8 mouse cellular contexts compared by ENCODE assay signal in genomic region chrX:42068201-42068874, GRCm38 (mm10). TPM values are rescaled to one million over a fixed set of nuclear protein-coding genes. Genes with fewer than 3 reads are reported as not detected.
DNase-seq lines count a peak whose midpoint lies in the region; ATAC-seq lines count a peak whose summit lies in the region.

No protein-coding gene starts in this region.

- peak; percentile 91 for ATAC-seq in intestine, embryonic 16.5 days

- no peaks in the 10 kb centered on the region for H3K27me3 ChIP-seq in intestine, embryonic 16.5 days (replicated peaks; ENCODE audit: control insufficient read depth, insufficient read depth, low read length)
- no peaks in the 10 kb centered on the region for H3K27me3 ChIP-seq in midbrain, embryonic 10.5 days (ENCODE audit: low read depth, poor library complexity, severe bottlenecking)

- intact Hi-C loops in left cerebral cortex, postnatal 36 days (cut with DNase I) = loop anchor here (1.0 to 5.0 kb wide), 2 partner anchors 82 to 156 kb away; no protein-coding TSS in a partner anchor

- H3K9ac ChIP-seq in intestine, embryonic 16.5 days (ENCODE audit: low read depth, low read length) = peak overlapping the region; percentile 67

- no peaks in the 10 kb centered on the region for H3K9me3 ChIP-seq in intestine, embryonic 16.5 days (ENCODE audit: control insufficient read depth, low read length)
- no peaks in the 10 kb centered on the region for H3K9me3 ChIP-seq in midbrain, embryonic 10.5 days (replicated peaks)

- 22% methylated on average over 30 of the region's 37 CpGs for WGBS in intestine, embryonic 16.5 days
- WGBS in midbrain, embryonic 10.5 days = 17% methylated on average over 27 of the region's 37 CpGs

- peaks cover 2% of the 10 kb centered on the region; the same call in 1 of the 2 replicates for H3K36me3 ChIP-seq in intestine, embryonic 16.5 days (ENCODE audit: control insufficient read depth, insufficient read depth, low read length)
- H3K36me3 ChIP-seq in midbrain, embryonic 10.5 days = peaks cover 9% of the 10 kb centered on the region

- peak overlapping the region; percentile 42; the same call in 1 of the 2 replicates for H3K4me2 ChIP-seq in intestine, embryonic 16.5 days (ENCODE audit: low read depth, low read length)

- peak overlapping the region; percentile 49 for H3K4me3 ChIP-seq in intestine, embryonic 16.5 days (ENCODE audit: low read length)
- peak overlapping the region; percentile 57 for H3K4me3 ChIP-seq in midbrain, embryonic 10.5 days

- DNase-seq in adrenal gland, postnatal 10 days = peak; percentile 80
- DNase-seq in embryo, embryonic 9.5 days (ENCODE audit: extremely low spot score) = peak; percentile 78
- DNase-seq in gastrocnemius, postnatal 4 days (ENCODE audit: low spot score in 2 of 2) = peak; percentile 74 to 79
- DNase-seq in left cerebral cortex, postnatal 36 days (ENCODE audit: low spot score in 2 of 2) = peak; percentile 66 to 67
- peak; percentile 81 for DNase-seq in midbrain, embryonic 10.5 days (ENCODE audit: low spot score)
- peak; percentile 50 to 58 for DNase-seq in right cerebral cortex, postnatal 36 days (ENCODE audit: low spot score in 2 of 2)
- DNase-seq in yolk sac, embryonic 10.5 days (ENCODE audit: low spot score) = peak; percentile 84

- 0 out of 2 replicates have a peak, but pooled peaks cover 4% of the 10 kb centered on the region for H3K4me1 ChIP-seq in intestine, embryonic 16.5 days (ENCODE audit: control insufficient read depth, insufficient read depth, low read length)
- peaks cover 7% of the 10 kb centered on the region for H3K4me1 ChIP-seq in midbrain, embryonic 10.5 days

- peak overlapping the region; percentile 95 for H3K27ac ChIP-seq in intestine, embryonic 16.5 days (ENCODE audit: low read length)
- H3K27ac ChIP-seq in midbrain, embryonic 10.5 days (replicated peaks) = peak overlapping the region; percentile 92

RNA-seq across cellular contexts. Expression of gene Xiap, which starts 8.9 kb away (rescaled TPM):
- total RNA-seq in adrenal gland, postnatal 10 days (2021) = 10 to 100 TPM; 55.9 to 60.1 TPM
- 10 to 100 TPM; 34.2 to 35.8 TPM for total RNA-seq in gastrocnemius, postnatal 4 days (2021)
- 10.5 and 10.8 TPM in 2 replicates for polyA plus RNA-seq in intestine, embryonic 16.5 days (2015; fragmentation: Nextera tagmentation; extraction: Ambion mirVana)
- 10 to 100 TPM; 58.6 to 64.2 TPM for total RNA-seq in left cerebral cortex, postnatal 36 days (2021)
- polyA plus RNA-seq in midbrain, embryonic 10.5 days (2016; fragmentation: Nextera tagmentation; extraction: Ambion mirVana) = 11.2 and 12.0 TPM in 2 replicates

Comparison
In these comparisons a context has a peak if more than half of its experiments do, and no peak if none do; other contexts are left out.
1. Peak in every context shown above with its lines: DNase-seq, ATAC-seq, H3K4me3 ChIP-seq and H3K27ac ChIP-seq.